Mouse (Mus musculus): ENCODE measurements around the gene Lipt2. TPM values are rescaled to one million over a fixed set of nuclear protein-coding genes. Genes with fewer than 3 reads are reported as not detected.

The Lipt2 gene
- polyA plus RNA-seq, 1 experiment from 2014 or later = 12.4 TPM

DNA sequence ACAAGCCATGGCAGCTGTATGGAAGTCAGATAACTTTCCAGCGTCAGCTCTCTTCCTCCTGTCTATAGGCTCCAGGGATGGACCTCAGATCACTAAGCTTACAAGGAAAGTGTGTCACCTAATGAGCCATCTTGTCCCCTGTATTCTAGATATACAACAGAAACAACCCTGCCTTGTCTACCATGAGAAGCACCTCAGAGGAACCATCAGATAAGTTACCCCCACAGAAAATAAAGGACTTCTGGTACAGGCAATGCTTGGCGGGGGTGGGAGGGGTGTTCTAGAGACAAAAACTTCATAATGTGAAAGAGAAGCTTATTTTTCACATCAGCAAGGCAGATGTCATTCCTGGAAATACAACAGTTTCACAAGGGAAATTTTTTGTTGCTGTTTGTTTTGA, 47.1 kb downstream of the Lipt2 start:
- Histone ChIP-seq H3K4me2 (replicated peaks; ENCODE audit: low read depth, low read length) (no peak overlapping the region), H3K4me1 (ENCODE audit: insufficient read depth, low read depth, low read length) (no peaks in the 10 kb centered on the region), H3K27me3 (replicated peaks; ENCODE audit: insufficient read depth, low read length) (no peaks in the 10 kb centered on the region), H3K4me3 (ENCODE audit: low read depth, low read length) (no peak overlapping the region), H3K9ac (replicated peaks; ENCODE audit: low read depth) (no peak overlapping the region), H3K9me3 (ENCODE audit: low read length) (no peaks in the 10 kb centered on the region), H3K36me3 (ENCODE audit: insufficient read depth, low read length) (no peaks in the 10 kb centered on the region), H3K27ac (ENCODE audit: low read length) (no peak overlapping the region)
- ATAC-seq (no peak), DNase-seq (ENCODE audit: low spot score) (no peak)
- no peak for TF ChIP-seq CTCF (IDR thresholded peaks at IDR 0.05)
- TF ChIP-seq EP300 (IDR thresholded peaks at IDR 0.05) = no peak
- 84% methylated on average over 2 of the region's 2 CpGs for WGBS

DNA sequence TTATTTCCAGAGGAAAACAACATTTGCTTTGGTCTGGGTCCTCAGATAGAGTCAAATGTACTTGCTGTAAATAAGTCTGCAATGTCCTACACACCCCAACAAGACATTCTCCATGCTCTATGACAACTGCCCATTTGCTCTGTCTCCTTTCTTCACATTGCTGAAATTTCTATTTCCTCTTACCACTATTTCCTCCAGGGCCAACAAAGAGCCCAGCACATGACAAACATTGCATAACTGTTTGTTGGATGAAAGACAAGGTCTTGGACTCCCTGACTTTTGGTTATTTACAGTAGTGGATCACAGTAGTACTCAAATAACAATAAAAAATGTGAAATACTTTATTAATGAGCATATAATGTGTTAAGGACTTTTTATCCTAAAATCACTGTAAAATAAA, 48.8 kb downstream of the Lipt2 start:
- Histone ChIP-seq H3K9ac (replicated peaks; ENCODE audit: low read depth) (no peak overlapping the region), H3K4me3 (ENCODE audit: low read depth, low read length) (no peak overlapping the region), H3K27ac (ENCODE audit: low read length) (no peak overlapping the region; the same call in 1 of the 2 replicates), H3K36me3 (ENCODE audit: insufficient read depth, low read length) (no peaks in the 10 kb centered on the region), H3K27me3 (replicated peaks; ENCODE audit: insufficient read depth, low read length) (no peaks in the 10 kb centered on the region), H3K4me1 (ENCODE audit: insufficient read depth, low read depth, low read length) (no peaks in the 10 kb centered on the region), H3K4me2 (replicated peaks; ENCODE audit: low read depth, low read length) (no peak overlapping the region), H3K9me3 (ENCODE audit: low read length) (no peaks in the 10 kb centered on the region)
- DNase-seq (ENCODE audit: low spot score) = peak; percentile 46
- TF ChIP-seq EP300 (IDR thresholded peaks at IDR 0.05) = no peak
- no peak for TF ChIP-seq CTCF (IDR thresholded peaks at IDR 0.05)
- ATAC-seq = peak; percentile 19; the same call in 1 of the 2 replicates

Other genes with a start within 250 kb of the Lipt2 start
- 3.8 and 4.2 TPM in 2 replicates for gene Rnf169, start 178.8 kb upstream of the Lipt2 start, polyA plus RNA-seq (2015; fragmentation: Nextera tagmentation; extraction: Ambion mirVana)
- gene Chrdl2, start 153.1 kb upstream of the Lipt2 start, polyA plus RNA-seq (2015; fragmentation: Nextera tagmentation; extraction: Ambion mirVana) = 0.11 TPM in 1 of 2 replicates, not detected in the other
- 18.2 and 19.3 TPM in 2 replicates for gene Pold3, start 37.7 kb upstream of the Lipt2 start, polyA plus RNA-seq (2015; fragmentation: Nextera tagmentation; extraction: Ambion mirVana)
- gene Kcne3, start 17.2 kb downstream of the Lipt2 start, polyA plus RNA-seq (2015; fragmentation: Nextera tagmentation; extraction: Ambion mirVana) = 3.3 and 4.9 TPM in 2 replicates
- 2.0 and 2.1 TPM in 2 replicates for gene Pgm2l1, start 68.1 kb downstream of the Lipt2 start, polyA plus RNA-seq (2015; fragmentation: Nextera tagmentation; extraction: Ambion mirVana)
- gene P4ha3, start 126.2 kb downstream of the Lipt2 start, polyA plus RNA-seq (2015; fragmentation: Nextera tagmentation; extraction: Ambion mirVana) = 1.8 and 2.4 TPM in 2 replicates
- gene C2cd3, start 213.0 kb downstream of the Lipt2 start, polyA plus RNA-seq (2015; fragmentation: Nextera tagmentation; extraction: Ambion mirVana) = 7.5 and 9.2 TPM in 2 replicates
- 32.6 and 34.3 TPM in 2 replicates for gene Ppme1, start 213.0 kb downstream of the Lipt2 start, polyA plus RNA-seq (2015; fragmentation: Nextera tagmentation; extraction: Ambion mirVana)